Mouse (Mus musculus): Measurements from ENCODE around the gene Sppl3. TPM values are rescaled to one million over a fixed set of nuclear protein-coding genes. Genes with fewer than 3 reads are reported as not detected.

Gene Sppl3
- polyA plus RNA-seq, 1 experiment from 2014 or later = 39.9 TPM

DNA sequence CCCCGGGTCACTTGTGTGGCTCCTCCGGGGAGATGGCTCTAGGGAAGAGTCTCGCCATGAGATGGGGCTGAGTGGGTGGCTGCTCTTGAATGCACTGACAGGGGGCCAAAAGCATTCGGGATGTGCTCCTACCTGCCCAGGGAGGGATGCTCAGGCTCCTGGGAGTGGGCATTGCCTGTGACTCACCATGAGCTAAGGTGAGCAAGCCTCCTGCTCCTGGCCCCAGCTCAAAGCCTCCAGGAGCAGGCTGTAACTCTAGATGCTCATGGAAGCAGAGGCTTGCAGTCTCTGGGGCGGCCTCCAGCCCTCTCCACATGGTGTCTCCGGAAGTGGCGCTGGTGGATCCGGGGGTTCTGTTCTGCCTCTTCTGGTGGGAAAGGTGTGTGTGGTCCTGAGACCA lies 9.5 kb upstream of the Sppl3 start:
- no peak for ATAC-seq (ENCODE audit: insufficient number of reproducible peaks, insufficient read depth, low FRiP score, low read depth)
- Histone ChIP-seq H3K4me2 (ENCODE audit: low read length) (no peak overlapping the region), H3K27ac (replicated peaks in 1 of 2; ENCODE audit: control insufficient read depth in 1 of 2, insufficient read depth in 1 of 2, low read depth in 2 of 2, low read length in 2 of 2) (no peak overlapping the region), H3K4me1 (ENCODE audit: control insufficient read depth in 2 of 2, insufficient read depth in 2 of 2, low read length in 2 of 2) (peaks cover 0 to 5% of the 10 kb centered on the region in 2 experiments; a peak in 2 of 4 replicates), H3K27me3 (ENCODE audit: control insufficient read depth, insufficient read depth, low read length) (no peaks in the 10 kb centered on the region), H3K36me3 (ENCODE audit: control insufficient read depth, insufficient read depth, low read length) (no peaks in the 10 kb centered on the region), H3K4me3 (ENCODE audit: control insufficient read depth in 1 of 2, insufficient read depth in 1 of 2, low read depth in 1 of 2, low read length in 2 of 2) (no peak overlapping the region), H3K9me3 (ENCODE audit: control insufficient read depth, low read length) (no peaks in the 10 kb centered on the region), H3K9ac (ENCODE audit: low read length) (no peak overlapping the region)
- WGBS = 58% methylated on average over 8 of the region's 8 CpGs

DNA sequence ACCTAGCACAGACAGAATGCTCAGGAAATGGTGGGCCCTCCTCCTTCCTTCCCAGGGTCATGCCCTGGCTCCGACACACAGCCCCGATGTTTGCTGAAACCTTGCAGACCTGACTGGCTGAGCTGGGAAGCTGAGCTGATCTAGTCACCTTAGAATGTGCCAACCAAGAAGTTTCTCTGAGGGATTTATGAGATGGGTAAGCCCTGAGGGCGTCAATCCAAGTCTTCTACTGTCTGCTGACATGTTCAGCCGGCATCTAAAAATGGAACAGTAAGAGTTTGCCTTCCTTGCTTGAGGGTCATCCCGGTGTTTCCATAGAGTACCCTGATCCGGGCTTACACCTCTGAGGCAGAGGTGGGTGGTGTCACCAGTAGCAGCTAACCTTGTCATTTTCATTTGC lies 8.2 kb upstream of the Sppl3 start:
- no peaks in the 10 kb centered on the region for H3K36me3 ChIP-seq (ENCODE audit: control insufficient read depth, insufficient read depth, low read length)
- WGBS = 42% methylated on average over 6 of the region's 6 CpGs
- H3K27ac ChIP-seq (replicated peaks in 1 of 2; ENCODE audit: control insufficient read depth in 1 of 2, insufficient read depth in 1 of 2, low read depth in 2 of 2, low read length in 2 of 2) = no peak overlapping the region
- no peaks in the 10 kb centered on the region for H3K27me3 ChIP-seq (ENCODE audit: control insufficient read depth, insufficient read depth, low read length)
- ATAC-seq (ENCODE audit: insufficient number of reproducible peaks, insufficient read depth, low FRiP score, low read depth) = no peak
- no peaks in the 10 kb centered on the region for H3K9me3 ChIP-seq (ENCODE audit: control insufficient read depth, low read length)
- H3K4me1 ChIP-seq (ENCODE audit: control insufficient read depth in 2 of 2, insufficient read depth in 2 of 2, low read length in 2 of 2) = peaks cover 0 to 5% of the 10 kb centered on the region in 2 experiments; a peak in 2 of 4 replicates
- no peak overlapping the region for H3K4me2 ChIP-seq (ENCODE audit: low read length)
- no peak overlapping the region for H3K4me3 ChIP-seq (ENCODE audit: control insufficient read depth in 1 of 2, insufficient read depth in 1 of 2, low read depth in 1 of 2, low read length in 2 of 2)
- H3K9ac ChIP-seq (ENCODE audit: low read length) = no peak overlapping the region

DNA sequence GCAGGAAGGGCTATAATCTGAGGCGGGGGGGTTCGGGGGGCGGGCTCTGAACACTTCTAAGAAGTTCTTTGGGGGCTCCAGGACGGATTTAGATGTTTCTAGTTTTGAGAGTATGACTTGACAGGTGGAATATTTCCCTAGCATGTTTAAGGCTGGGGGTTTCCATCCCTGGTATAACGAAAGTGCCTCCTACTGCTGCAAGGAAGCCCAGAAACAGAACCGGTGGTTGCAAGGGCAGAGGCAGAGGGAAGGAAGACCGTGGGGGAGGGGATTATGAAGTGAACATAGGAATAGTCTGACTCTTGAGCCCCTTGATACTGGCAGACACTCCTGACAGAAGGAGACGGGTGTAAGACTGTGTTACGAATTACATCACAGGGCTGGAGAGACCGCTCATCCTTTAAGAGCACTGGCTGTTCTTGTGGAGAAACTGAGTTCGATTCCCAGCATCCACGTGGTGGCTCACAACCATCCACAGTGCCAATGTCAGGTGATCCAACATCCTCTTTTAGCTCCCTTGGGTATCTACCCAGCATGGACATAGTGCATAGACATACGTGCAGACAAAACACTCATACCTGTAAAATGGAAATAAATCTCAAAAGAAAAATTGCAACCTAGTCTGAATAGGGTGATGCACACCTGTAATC lies 7.6 kb upstream of the Sppl3 start:
- no peaks in the 10 kb centered on the region for H3K9me3 ChIP-seq (ENCODE audit: control insufficient read depth, low read length)
- peaks cover 0 to 5% of the 10 kb centered on the region in 2 experiments; a peak in 2 of 4 replicates for H3K4me1 ChIP-seq (ENCODE audit: control insufficient read depth in 2 of 2, insufficient read depth in 2 of 2, low read length in 2 of 2)
- ATAC-seq (ENCODE audit: insufficient number of reproducible peaks, insufficient read depth, low FRiP score, low read depth) = no peak
- 72% methylated on average over 13 of the region's 13 CpGs for WGBS
- H3K36me3 ChIP-seq (ENCODE audit: control insufficient read depth, insufficient read depth, low read length) = no peaks in the 10 kb centered on the region
- no peak overlapping the region for H3K27ac ChIP-seq (replicated peaks in 1 of 2; ENCODE audit: control insufficient read depth in 1 of 2, insufficient read depth in 1 of 2, low read depth in 2 of 2, low read length in 2 of 2)
- H3K4me3 ChIP-seq (ENCODE audit: control insufficient read depth in 1 of 2, insufficient read depth in 1 of 2, low read depth in 1 of 2, low read length in 2 of 2) = no peak overlapping the region
- no peak overlapping the region for H3K4me2 ChIP-seq (ENCODE audit: low read length)
- no peak overlapping the region for H3K9ac ChIP-seq (ENCODE audit: low read length)
- no peaks in the 10 kb centered on the region for H3K27me3 ChIP-seq (ENCODE audit: control insufficient read depth, insufficient read depth, low read length)

GRCm38 (mm10) chr5:115007768-115008167 lies 3.2 kb upstream of the Sppl3 start:
- Histone ChIP-seq H3K9me3 (ENCODE audit: control insufficient read depth, low read length) (no peaks in the 10 kb centered on the region), H3K9ac (ENCODE audit: low read length) (no peak overlapping the region), H3K27ac (replicated peaks in 1 of 2; ENCODE audit: control insufficient read depth in 1 of 2, insufficient read depth in 1 of 2, low read depth in 2 of 2, low read length in 2 of 2) (no peak overlapping the region), H3K36me3 (ENCODE audit: control insufficient read depth, insufficient read depth, low read length) (no peaks in the 10 kb centered on the region), H3K27me3 (ENCODE audit: control insufficient read depth, insufficient read depth, low read length) (no peaks in the 10 kb centered on the region), H3K4me2 (ENCODE audit: low read length) (no peak overlapping the region), H3K4me1 (ENCODE audit: control insufficient read depth in 2 of 2, insufficient read depth in 2 of 2, low read length in 2 of 2) (peaks cover 3 to 10% of the 10 kb centered on the region in 2 experiments), H3K4me3 (ENCODE audit: control insufficient read depth in 1 of 2, insufficient read depth in 1 of 2, low read depth in 1 of 2, low read length in 2 of 2) (no peak overlapping the region)
- no peak for ATAC-seq (ENCODE audit: insufficient number of reproducible peaks, insufficient read depth, low FRiP score, low read depth)
- 81% methylated on average over 5 of the region's 5 CpGs for WGBS

- H3K4me1 ChIP-seq (ENCODE audit: control insufficient read depth in 2 of 2, insufficient read depth in 2 of 2, low read length in 2 of 2) = peaks cover 3 to 15% of the 10 kb centered on the region in 2 experiments
- H3K4me2 ChIP-seq (ENCODE audit: low read length) = no peak overlapping the region
- H3K27me3 ChIP-seq (ENCODE audit: control insufficient read depth, insufficient read depth, low read length) = no peaks in the 10 kb centered on the region
- no peak overlapping the region for H3K27ac ChIP-seq (replicated peaks in 1 of 2; ENCODE audit: control insufficient read depth in 1 of 2, insufficient read depth in 1 of 2, low read depth in 2 of 2, low read length in 2 of 2)
- no peak overlapping the region for H3K4me3 ChIP-seq (ENCODE audit: control insufficient read depth in 1 of 2, insufficient read depth in 1 of 2, low read depth in 1 of 2, low read length in 2 of 2)
- H3K9ac ChIP-seq (ENCODE audit: low read length) = no peak overlapping the region
- no peaks in the 10 kb centered on the region for H3K9me3 ChIP-seq (ENCODE audit: control insufficient read depth, low read length)
- ATAC-seq (ENCODE audit: insufficient number of reproducible peaks, insufficient read depth, low FRiP score, low read depth) = no peak
- 62% methylated on average over 7 of the region's 7 CpGs for WGBS
- H3K36me3 ChIP-seq (ENCODE audit: control insufficient read depth, insufficient read depth, low read length) = no peaks in the 10 kb centered on the region
Observed at GRCm38 (mm10) chr5:115008307-115008706, 2.6 kb upstream of the Sppl3 start.

GRCm38 (mm10) chr5:115009143-115009542 lies 1.8 kb upstream of the Sppl3 start:
- Histone ChIP-seq H3K36me3 (ENCODE audit: control insufficient read depth, insufficient read depth, low read length) (no peaks in the 10 kb centered on the region), H3K27me3 (ENCODE audit: control insufficient read depth, insufficient read depth, low read length) (no peaks in the 10 kb centered on the region), H3K27ac (replicated peaks in 1 of 2; ENCODE audit: control insufficient read depth in 1 of 2, insufficient read depth in 1 of 2, low read depth in 2 of 2, low read length in 2 of 2) (no peak overlapping the region), H3K9ac (ENCODE audit: low read length) (no peak overlapping the region), H3K4me1 (ENCODE audit: control insufficient read depth in 2 of 2, insufficient read depth in 2 of 2, low read length in 2 of 2) (peaks cover 6 to 24% of the 10 kb centered on the region in 2 experiments), H3K4me3 (ENCODE audit: control insufficient read depth in 1 of 2, insufficient read depth in 1 of 2, low read depth in 1 of 2, low read length in 2 of 2) (no peak overlapping the region), H3K4me2 (ENCODE audit: low read length) (no peak overlapping the region), H3K9me3 (ENCODE audit: control insufficient read depth, low read length) (no peaks in the 10 kb centered on the region)
- no peak for ATAC-seq (ENCODE audit: insufficient number of reproducible peaks, insufficient read depth, low FRiP score, low read depth)
- 87% methylated on average over 6 of the region's 6 CpGs for WGBS

DNA sequence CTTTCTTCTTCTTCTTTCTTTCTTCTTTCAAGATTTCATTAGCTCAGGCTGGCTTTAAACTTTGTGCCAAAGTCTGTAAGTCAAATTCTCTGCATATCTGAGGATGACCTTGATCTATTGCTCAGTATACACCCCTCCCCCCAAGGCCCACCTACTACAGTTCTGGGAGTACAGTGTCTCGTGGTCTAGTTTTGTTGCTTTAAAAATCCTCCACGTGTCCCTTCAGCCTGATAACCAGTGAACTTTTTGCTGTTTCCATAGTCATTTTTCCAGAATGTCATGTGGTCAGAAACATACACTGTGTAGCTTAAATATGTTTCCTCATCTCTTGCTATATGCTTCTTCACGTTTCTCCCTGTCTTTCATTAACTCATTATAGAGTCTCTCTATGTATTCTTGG lies 976 bp upstream of the Sppl3 start:
- 52% methylated on average over 3 of the region's 3 CpGs for WGBS
- ATAC-seq (ENCODE audit: insufficient number of reproducible peaks, insufficient read depth, low FRiP score, low read depth) = no peak
- Histone ChIP-seq H3K4me2 (ENCODE audit: low read length) (peak overlapping the region; percentile 87; the same call in 1 of the 2 replicates), H3K36me3 (ENCODE audit: control insufficient read depth, insufficient read depth, low read length) (no peaks in the 10 kb centered on the region), H3K4me1 (ENCODE audit: control insufficient read depth in 2 of 2, insufficient read depth in 2 of 2, low read length in 2 of 2) (peaks cover 11 to 31% of the 10 kb centered on the region in 2 experiments), H3K27me3 (ENCODE audit: control insufficient read depth, insufficient read depth, low read length) (no peaks in the 10 kb centered on the region), H3K4me3 (ENCODE audit: control insufficient read depth in 1 of 2, insufficient read depth in 1 of 2, low read depth in 1 of 2, low read length in 2 of 2) (0 out of 4 replicates have a peak overlapping the region, but pooled peaks of 1 of the 2 experiments have one; percentile 99), H3K9ac (ENCODE audit: low read length) (peak overlapping the region; percentile 97), H3K27ac (replicated peaks in 1 of 2; ENCODE audit: control insufficient read depth in 1 of 2, insufficient read depth in 1 of 2, low read depth in 2 of 2, low read length in 2 of 2) (no peak overlapping the region), H3K9me3 (ENCODE audit: control insufficient read depth, low read length) (no peaks in the 10 kb centered on the region)

- peak overlapping the region; percentile 73 to 92 for H3K27ac ChIP-seq (replicated peaks in 1 of 2; ENCODE audit: control insufficient read depth in 1 of 2, insufficient read depth in 1 of 2, low read depth in 2 of 2, low read length in 2 of 2)
- no peaks in the 10 kb centered on the region for H3K9me3 ChIP-seq (ENCODE audit: control insufficient read depth, low read length)
- ATAC-seq (ENCODE audit: insufficient number of reproducible peaks, insufficient read depth, low FRiP score, low read depth) = peak; percentile 35
- 1% methylated on average over 54 of the region's 57 CpGs for WGBS
- peak overlapping the region; percentile 89 for H3K4me2 ChIP-seq (ENCODE audit: low read length)
- H3K27me3 ChIP-seq (ENCODE audit: control insufficient read depth, insufficient read depth, low read length) = no peaks in the 10 kb centered on the region
- H3K36me3 ChIP-seq (ENCODE audit: control insufficient read depth, insufficient read depth, low read length) = no peaks in the 10 kb centered on the region
- peak overlapping the region; percentile 97 for H3K9ac ChIP-seq (ENCODE audit: low read length)
- H3K4me1 ChIP-seq (ENCODE audit: control insufficient read depth in 2 of 2, insufficient read depth in 2 of 2, low read length in 2 of 2) = peaks cover 13 to 41% of the 10 kb centered on the region in 2 experiments
- H3K4me3 ChIP-seq (ENCODE audit: control insufficient read depth in 1 of 2, insufficient read depth in 1 of 2, low read depth in 1 of 2, low read length in 2 of 2) = peak overlapping the region; percentile 99
Observed at GRCm38 (mm10) chr5:115011217-115011518, 231 bp downstream of the Sppl3 start.

Measured in heart, embryonic 14.5 days (tissue).